Mouse (Mus musculus): ENCODE measurements around the gene Ddx39b.

DNA sequence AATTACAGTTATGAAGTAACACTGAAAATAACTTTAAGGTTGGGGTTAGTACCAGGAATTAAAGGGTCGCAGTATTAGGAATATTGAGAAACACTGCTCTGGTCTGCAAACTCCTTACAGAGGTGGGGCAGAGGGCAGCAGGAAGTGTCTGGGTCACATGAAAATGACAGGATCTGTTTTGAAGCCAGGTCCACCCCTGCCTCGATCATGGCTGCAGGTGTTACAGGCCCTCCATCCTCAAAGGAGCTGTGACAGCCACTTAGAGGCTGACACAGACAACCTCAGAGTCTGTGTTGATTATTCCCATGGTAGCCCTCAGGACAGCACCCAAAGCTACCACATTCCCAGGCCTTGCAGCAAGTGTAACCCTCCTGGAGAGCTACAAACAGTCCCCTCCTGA, 61.7 kb downstream of the Ddx39b start:
- TF ChIP-seq SRF (IDR thresholded peaks at IDR 0.05; ENCODE audit: control insufficient read depth, insufficient read length, low read depth) (no peak), MYOD1 (IDR thresholded peaks at IDR 0.05; ENCODE audit: control insufficient read depth in 1 of 3, insufficient read length in 2 of 3, low read depth in 2 of 3) (no peak), TCF12 (IDR thresholded peaks at IDR 0.05; ENCODE audit: insufficient read depth, poor library complexity, severe bottlenecking) (no peak), POLR2A (IDR thresholded peaks at IDR 0.05; ENCODE audit: insufficient read length, low read depth) (no peak), USF1 (IDR thresholded peaks at IDR 0.05; ENCODE audit: low read depth) (no peak), TCF3 (IDR thresholded peaks at IDR 0.05; ENCODE audit: insufficient read length, low read depth) (no peak), MAX (IDR thresholded peaks at IDR 0.05; ENCODE audit: low read depth) (no peak)
